Mouse (Mus musculus) adrenal gland, adult 2 months (tissue): ENCODE measurements at regions not wholly inside any gene's neighbourhood (a gene's known extent, or its start where the extent isn't known, plus 50 kb on each side); places are given as distances from the start of the nearest gene placed in this dataset.

Experiments used
- DNase-seq: peaks from one replicate; pipeline ENCODE4 v3.0.0; 2021

- DNase-seq: no peak
These were observed 322.3 kb upstream of the Gm5148 start for GRCm38 (mm10) chr3:38046611-38047010.

DNA sequence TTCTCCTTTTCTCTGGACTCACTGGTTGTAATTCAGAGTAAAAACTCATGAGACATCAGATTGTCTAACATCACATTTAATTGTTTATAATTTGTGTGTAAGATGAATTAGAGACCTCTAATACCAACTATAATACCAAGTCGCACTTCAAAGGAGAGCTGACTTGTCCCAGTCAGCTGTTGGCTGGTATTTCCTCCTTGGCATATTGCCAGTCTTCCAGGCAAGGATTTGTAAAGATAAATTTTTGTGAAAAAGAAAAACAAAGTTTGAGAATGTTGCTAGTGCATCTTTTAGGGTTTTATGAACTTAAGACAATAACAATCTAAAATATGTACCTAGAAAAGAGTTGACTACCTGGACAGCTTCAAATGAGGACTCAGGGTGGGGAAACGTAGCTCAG is 321.7 kb upstream of the Gm5148 start:
- DNase-seq: no peak

GRCm38 (mm10) chr3:38045523-38045922 is 321.2 kb upstream of the Gm5148 start:
- no peak for DNase-seq

DNA sequence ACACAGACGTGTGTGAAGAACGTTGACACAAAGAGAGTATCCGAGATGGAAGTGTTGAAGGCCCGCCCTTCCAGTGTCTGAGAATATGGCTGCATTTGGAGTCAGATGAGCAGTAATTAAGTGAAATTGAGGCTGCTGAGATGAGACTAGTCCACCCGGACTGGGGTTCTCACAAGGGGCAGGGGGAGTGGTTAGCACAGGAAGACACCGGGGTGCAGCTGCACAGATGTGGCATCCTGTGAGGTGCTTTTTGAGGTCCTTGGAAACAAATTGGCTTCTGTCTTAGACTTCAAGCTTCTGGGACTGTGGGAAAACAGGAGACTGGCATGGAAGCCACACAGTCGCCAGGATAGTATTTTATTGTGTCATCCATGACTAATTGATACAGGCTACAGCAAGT is 320.0 kb upstream of the Gm5148 start:
- no peak for DNase-seq

GRCm38 (mm10) chr3:38042614-38043013 is 318.3 kb upstream of the Gm5148 start:
- DNase-seq: peak; percentile 36

GRCm38 (mm10) chr3:38036131-38036530 is 311.8 kb upstream of the Gm5148 start:
- no peak for DNase-seq

- no peak for DNase-seq
These were observed 309.8 kb upstream of the Gm5148 start for GRCm38 (mm10) chr3:38034138-38034537.

DNA sequence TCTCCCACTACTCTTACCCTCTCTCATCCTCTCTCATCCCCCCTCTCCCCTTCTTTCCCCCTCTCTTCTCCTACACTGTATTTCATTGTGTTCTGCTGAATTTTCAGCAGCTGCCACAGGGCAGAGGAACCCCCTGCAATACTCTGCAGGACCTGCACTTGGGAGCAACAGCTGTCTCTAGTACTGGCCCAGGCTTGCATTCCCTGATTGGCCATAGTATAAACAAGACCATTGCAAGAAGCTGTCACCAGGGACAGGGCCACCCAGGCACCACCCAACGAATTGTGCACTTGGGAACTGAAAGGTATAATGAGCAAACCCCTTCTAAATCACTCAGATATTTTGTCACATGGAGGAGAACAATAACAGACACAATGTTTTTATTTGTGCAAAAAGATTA is 290.5 kb upstream of the Gm5148 start:
- DNase-seq: no peak

- no peak for DNase-seq
These were observed 284.9 kb upstream of the Gm5148 start for GRCm38 (mm10) chr3:38009168-38009567.

DNA sequence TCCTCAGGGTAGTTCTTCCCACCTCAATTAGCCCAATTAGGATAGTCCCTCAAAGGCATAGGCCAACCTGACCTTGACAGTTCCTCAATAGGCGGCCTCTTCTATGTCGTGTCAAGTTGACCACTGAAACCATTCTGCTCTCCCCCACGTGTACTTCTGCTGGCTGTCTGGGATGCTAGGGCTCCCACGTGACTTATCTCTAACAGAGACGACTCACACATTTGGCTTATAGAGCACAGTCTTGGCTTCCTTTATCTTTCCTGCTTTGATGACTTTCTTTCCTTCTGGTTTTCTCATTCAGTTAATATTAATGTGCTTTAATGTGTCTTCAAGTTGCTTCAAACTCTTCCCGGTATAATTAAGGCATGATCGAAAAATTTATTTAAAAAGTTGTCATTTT is 284.0 kb upstream of the Gm5148 start:
- DNase-seq: no peak

GRCm38 (mm10) chr3:38007626-38008025 is 283.3 kb upstream of the Gm5148 start:
- DNase-seq: no peak

DNA sequence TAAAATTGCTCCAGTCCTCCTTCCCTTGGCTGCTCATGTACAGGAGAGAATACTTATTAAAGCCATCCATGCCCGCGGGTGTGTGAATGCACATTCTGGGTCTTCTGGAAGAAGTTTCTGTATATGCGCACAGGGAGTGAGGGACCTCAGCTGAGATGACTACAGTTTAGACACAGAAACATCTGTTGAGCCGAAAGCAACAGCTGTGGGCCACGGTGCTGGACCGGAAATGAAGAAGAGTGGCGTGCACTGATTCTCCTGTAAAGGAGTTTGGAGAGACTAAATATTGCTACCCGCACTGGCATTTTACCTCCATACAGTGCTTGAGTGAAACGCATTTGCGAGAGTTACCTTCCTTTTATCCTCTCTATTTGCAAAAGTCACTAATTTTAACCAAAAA is 278.0 kb upstream of the Gm5148 start:
- no peak for DNase-seq

DNA sequence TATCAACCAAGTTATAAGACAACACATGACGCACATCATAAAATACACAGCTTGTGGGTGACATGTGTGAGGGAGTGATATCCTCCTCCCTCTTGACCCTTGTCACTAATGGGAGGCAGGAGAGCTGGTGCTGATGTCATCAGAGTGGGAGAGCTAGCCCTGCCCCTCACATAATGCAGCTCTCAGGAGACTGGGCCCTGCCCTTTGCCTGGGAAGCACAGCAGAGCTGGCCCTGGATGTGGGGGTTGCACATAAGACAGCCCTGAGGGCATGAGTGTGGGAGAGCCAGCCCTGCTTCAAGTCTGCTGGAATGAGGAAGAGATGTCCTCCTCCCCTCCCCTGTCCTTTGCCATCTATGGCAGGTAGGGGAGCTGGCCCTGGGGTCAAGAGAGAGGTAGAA is 275.5 kb upstream of the Gm5148 start:
- DNase-seq: no peak

GRCm38 (mm10) chr3:37997998-37998397 is 273.7 kb upstream of the Gm5148 start:
- no peak for DNase-seq

DNA sequence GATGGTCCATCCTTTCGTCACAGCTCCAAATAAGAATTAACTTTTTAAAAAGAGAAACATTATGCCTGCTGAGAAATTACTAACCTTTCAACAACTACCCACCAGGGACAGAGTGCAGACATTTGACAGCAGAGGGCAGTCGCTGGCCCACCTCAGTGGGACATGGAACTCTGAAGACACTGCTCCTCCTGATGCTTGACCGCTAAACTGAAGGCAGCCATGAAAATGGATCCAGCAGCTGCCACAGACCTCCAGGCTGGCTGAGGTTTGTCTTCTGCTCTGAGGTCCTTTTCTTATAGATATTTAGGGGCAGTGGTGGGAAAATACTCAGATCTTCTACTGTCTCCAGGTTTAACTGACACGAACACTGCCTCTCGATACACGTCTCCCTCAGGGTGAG is 265.7 kb upstream of the Gm5148 start:
- no peak for DNase-seq

- DNase-seq: peak; percentile 8
These were observed 263.6 kb upstream of the Gm5148 start for GRCm38 (mm10) chr3:37987775-37988505.

- no peak for DNase-seq
These were observed 262.9 kb upstream of the Gm5148 start for GRCm38 (mm10) chr3:37987007-37987774.

DNA sequence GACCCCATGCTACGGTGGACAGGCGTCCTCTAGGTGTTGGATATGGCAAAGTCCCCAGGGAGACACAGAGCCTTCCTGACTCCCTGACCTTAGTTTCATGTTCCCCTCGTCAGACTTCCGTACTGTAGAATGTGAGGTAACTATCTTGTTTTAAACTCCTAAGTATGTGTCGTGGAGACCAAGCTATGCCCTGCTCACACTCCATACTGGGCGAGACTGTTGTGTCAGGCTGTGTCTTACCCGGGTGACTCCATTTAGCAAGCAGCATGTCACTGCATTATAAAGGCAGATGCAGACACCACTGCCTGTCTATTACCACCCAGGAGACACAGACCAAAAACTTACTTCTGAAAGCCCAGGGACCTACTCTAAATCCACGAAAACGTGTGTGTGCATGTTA is 260.4 kb upstream of the Gm5148 start:
- DNase-seq: no peak

DNA sequence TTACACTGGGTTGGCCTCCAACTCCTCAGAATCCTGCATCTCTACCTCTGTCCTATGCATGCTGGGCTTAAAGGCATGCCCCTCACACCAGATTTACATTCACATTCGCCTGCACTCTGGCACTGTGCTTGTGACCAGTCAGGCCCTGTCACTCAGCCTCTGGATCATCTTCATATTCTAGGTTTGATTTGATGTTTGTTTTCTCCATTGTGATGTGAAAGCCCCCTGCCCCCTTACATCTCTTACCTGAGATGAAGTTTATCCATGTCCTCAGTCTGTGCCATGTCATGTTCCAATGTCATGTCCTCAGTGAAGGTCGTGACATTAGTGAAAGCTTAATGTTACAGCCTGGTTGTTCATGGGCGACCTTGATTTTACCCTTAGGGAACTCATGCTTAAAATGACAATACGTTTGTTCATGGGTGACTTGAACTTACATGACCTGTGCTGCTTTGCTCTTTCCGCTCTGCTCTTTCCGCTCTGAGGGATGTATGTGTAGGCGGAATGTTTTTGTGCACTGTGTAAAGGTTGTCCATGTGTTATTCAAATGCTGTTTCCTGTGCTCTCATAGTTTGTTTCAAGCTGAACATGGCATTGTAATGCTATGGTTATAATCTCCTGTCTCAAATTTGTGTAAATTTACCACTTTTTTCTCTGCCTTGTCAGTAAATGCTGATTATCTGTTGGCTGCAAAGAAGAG is 257.3 kb upstream of the Gm5148 start:
- peak; percentile 12 for DNase-seq

DNA sequence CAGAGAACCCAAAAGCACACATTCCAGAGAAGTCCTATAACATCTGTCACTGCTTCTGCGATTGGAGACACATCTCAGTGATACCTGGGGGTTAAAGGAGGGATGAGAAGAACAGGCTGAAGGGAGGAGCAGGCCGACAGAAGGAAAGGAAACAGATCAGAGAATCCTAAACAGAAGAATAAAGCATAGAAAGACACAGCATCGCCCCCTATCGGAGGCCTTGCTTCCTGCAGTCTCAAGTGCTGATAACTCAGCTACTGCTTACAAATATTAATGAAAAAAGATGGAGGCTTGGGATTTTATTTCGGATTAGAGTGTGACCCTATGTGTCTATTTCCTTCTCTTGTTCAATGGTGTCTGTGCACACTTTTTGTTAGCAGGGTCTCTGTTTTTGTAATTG is 255.6 kb upstream of the Gm5148 start:
- no peak for DNase-seq

DNA sequence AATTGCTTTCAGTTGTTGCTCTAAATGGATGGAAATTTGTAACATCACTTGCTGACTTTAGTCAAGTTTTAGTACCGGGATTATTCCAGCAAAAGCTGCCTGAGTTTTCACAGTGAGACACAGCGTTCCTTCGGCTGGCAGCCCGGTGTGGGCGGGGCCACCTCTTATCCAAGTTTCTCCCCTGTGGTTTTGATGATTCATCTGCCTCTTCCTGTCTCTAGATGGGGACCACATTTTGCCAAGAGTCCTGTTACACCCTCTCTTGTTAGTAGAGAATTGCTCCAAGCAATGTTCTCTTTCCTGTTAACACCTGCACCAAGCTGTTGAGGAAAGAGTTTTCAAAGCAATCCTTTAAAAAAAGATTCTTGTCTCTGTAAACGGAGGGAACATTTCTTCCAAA is 254.2 kb upstream of the Gm5148 start:
- peak; percentile 88 for DNase-seq

DNA sequence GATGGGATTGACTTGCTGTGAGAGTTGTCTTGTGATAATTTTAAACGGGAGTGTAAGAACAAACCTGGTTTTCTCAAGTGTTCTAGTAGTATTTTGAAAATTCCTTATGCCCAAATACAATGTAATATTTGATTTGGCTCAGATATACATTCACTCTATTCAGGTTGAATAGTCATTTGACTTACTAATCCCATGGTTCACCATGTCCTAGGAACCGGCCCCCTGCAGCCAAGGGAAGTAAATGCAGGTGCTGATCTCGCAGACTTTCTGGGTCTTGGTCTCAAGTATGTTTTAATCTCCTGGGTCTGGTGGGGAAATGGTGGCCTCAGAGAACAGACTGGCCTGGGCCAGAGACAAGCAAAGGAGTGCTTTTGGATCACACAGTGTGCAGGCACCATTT is 253.2 kb upstream of the Gm5148 start:
- DNase-seq: no peak

- DNase-seq: peak; percentile 50
These were observed 252.3 kb upstream of the Gm5148 start for GRCm38 (mm10) chr3:37976566-37976965.
